Mouse (Mus musculus) G1E (cell line): ENCODE data around the gene Fgfr2.

Source experiments
- CTCF ChIP-seq: IDR thresholded peaks from 2 replicates; pipeline ENCODE4 v1.5.1; 2012; ENCODE audit warnings: low read depth, low read length, inconsistent platforms, mixed read lengths
- GATA1 ChIP-seq: IDR thresholded peaks from 2 replicates; pipeline ENCODE4 v1.6.1; 2012; ENCODE audit warnings: borderline replicate concordance, low read length, inconsistent platforms, mixed read lengths
- TAL1 ChIP-seq: conservative IDR thresholded peaks from 2 replicates; pipeline ENCODE4 v1.6.1; 2012; ENCODE audit warnings: low read depth, low read length, inconsistent platforms, mixed read lengths

- no peak for TF ChIP-seq CTCF
- no peak for TF ChIP-seq GATA1
- no peak for TF ChIP-seq TAL1
Observed at GRCm38 (mm10) chr7:130327603-130328365, 2795.4 kb downstream of the Fgfr2 start.
